Mouse (Mus musculus) lung, postnatal 10 days (tissue): ENCODE measurements around the gene Nxpe2.

ENCODE experiments used
- DNase-seq: peaks from one replicate; pipeline ENCODE4 v3.0.0; 2021

Gene Nxpe2

GRCm38 (mm10) chr9:48353148-48353698 is at the start of gene Nxpe2:
TSS of gene Nxpe2 (minus strand) at chr9:48353454.
- DNase-seq: peak; percentile 50

GRCm38 (mm10) chr9:48389983-48390382 is 36.7 kb upstream of the Nxpe2 start:
- DNase-seq: no peak

DNA sequence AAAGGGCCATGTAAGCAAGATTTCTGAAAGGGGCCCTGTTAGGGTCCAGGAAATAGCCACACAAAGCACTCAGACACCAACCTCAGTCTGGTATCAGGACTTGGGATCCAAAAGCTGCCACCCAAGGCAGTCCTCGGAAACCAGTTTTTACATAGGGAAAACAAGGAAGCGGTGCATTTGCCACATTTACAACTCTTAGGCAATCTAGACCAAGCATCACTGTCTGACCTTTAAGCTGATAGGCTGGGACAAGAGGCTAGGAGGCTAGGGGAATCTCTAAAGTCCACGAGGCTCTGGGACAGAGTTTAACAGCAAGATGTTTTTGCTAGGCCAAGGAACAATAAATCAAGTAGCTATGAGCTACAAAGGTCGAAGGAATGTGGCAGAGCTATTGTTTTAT is 35.2 kb upstream of the Nxpe2 start:
- DNase-seq: no peak

- no peak for DNase-seq
These were observed 21.1 kb upstream of the Nxpe2 start for GRCm38 (mm10) chr9:48374357-48374756.

- DNase-seq: no peak
These were observed 20.1 kb upstream of the Nxpe2 start for GRCm38 (mm10) chr9:48373232-48373878.

GRCm38 (mm10) chr9:48362743-48363142 is 9.5 kb upstream of the Nxpe2 start:
- DNase-seq: no peak

DNA sequence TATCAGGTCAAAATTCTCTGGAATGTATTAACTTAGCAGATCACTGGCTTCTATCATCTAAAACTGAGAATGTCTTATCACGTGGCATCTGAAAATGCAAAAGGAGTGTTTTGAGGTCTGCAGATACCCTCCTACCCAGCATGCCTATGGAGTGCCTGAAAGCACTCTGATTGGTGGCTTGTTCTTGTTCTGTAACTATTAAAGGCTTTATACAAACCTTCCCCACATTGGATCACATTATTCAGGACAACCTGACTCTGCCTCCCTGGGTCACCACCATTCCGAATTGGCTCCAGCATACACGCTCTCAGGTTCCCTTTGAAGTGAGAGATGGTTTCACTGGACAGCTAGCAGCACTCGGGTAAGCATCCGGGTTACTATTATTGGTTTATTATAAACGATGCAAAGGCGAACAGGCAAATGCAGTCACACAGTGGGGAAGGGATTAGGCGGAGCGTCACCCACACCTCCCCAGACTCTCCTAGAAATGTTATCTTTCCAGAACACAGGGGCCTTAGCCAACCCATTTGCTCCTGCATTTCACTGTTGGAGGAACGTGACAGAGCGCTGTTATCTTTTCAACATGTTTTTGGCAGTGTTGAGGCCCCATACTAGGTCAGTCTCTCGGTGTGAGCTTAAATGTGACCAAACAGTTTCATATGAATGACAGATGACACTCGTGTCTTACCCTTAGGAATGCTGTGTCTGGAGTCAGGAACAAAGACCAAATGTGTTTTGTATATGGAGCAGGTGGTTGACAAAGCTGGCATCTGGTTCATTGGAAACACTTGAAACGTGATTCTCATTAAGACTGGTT is 8.8 kb upstream of the Nxpe2 start:
- DNase-seq: no peak

GRCm38 (mm10) chr9:48360826-48361225 is 7.6 kb upstream of the Nxpe2 start:
- DNase-seq: no peak

DNA sequence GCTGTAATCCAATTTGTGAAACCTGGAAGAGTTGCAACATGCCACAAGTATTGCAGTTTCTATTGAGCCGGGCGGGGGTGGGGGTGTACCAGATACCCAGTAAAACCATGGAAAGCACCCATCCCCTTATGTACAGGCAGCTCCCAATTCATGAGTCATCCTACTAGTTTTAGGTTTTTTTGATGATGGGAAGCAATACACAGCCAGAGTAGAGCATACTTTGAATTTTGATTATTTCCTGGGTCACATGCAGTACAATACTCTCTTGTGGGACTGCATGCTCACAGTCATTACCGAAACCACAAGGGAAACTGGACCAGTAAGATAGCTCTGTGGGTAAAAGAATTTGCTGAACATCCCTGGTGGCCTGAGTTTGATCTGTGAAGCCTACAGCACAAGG is 3.8 kb upstream of the Nxpe2 start:
- DNase-seq: no peak

DNA sequence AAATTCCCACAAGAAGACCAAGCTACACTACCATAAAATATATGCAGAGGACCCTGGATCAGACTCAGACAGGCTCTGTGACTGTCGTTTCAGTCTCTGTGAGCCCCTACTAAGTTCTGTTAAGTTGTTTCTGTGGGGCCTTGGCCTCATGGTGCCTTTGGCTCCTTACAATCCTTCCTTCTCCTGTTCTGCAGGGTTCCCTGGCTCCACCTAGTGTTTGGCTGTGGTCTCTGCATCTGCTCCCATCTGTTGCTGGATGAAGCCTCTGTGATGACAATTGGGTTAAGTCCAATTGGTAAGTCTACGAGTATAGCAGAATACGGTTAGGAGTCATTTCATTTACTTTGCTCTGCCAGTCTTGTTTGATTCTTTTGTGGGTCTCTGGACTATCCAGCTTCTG is 1.5 kb upstream of the Nxpe2 start:
- peak; percentile 92 for DNase-seq

GRCm38 (mm10) chr9:48354122-48354521 is 868 bp upstream of the Nxpe2 start:
- no peak for DNase-seq

GRCm38 (mm10) chr9:48345866-48346265 is 7.4 kb downstream of the Nxpe2 start:
- DNase-seq: no peak

- no peak for DNase-seq
These were observed 7.8 kb downstream of the Nxpe2 start for GRCm38 (mm10) chr9:48345456-48345855.

- peak; percentile 9 for DNase-seq
These were observed 12.4 kb downstream of the Nxpe2 start for GRCm38 (mm10) chr9:48340708-48341380.

DNA sequence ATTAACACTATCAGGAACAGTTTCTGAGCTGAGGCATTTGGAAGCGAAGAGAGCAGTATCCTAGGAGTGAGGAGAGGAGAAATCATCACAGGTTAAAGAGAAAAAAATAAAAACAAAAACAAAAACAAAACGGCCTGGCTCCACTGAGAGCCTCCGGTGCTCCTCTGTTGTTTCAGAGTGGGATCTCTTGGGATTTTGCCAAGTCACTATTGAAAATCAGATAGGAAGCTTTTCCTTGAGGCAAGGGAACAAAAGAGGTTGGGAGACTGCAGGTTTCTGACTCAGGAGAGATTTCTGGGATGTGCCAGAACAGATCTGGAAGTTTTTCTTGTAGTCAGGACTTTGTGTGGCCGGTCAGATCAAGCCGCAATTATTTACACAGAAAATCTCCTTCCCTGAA is 13.7 kb downstream of the Nxpe2 start:
- DNase-seq: no peak

GRCm38 (mm10) chr9:48338783-48339455 is 14.3 kb downstream of the Nxpe2 start:
- no peak for DNase-seq

DNA sequence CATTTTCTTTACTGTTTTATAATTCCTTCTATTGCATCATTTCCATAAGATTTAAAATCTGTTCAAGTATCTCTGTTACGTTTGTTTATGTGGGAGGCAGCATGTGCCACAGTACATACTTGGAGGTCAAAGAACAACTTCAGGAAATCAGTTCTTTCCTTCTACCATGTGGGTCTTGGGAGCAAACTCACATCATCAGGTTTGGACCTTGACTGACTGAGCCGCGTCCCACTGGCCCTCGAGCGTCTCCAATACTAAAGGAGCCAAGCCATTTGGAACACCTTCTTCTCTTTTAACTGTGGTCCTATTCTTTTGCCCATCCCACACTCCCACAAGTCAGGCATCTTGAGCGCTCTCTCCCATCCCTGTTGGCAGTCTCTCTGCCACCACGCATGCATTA is 23.7 kb downstream of the Nxpe2 start:
- DNase-seq: no peak

DNA sequence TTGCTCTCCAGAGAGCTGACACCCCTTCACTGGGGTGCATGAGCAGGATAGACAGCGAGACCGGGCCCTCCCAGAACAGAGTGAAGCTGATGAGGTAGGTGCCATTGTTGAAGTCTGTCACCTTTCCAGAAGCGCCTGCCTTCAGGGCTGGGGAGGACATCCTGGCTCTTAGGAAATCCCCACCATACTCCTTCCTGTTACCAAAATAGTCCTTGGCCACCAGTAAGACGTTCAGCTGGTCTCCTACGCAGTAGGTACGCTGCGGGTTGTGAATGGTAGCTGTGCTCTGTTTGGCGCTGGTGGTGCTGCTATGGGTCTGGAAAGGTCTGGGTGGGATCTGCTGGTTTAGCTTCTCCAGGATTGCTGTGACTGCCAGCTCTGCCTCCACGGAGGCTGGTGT is 26.9 kb downstream of the Nxpe2 start:
- peak; percentile 18 for DNase-seq

DNA sequence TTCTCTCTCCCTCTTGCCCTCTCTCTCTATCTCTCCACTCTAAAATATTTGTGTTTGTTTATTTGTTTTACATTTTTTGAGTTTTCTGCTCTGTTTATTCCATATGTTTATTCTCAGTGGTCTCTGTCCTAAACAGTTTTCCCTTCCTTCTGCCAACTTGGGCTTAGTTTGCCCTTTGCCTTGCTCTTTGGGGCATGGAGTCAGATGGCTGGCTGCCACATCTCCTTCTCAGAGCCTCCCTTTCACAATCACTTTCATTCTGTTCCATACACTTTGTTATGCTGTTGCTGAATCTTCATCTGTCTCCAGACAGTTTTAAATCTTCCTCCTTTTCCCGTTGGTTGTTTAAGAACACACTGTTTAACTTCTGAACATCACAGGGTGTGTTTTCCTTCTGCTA is 37.4 kb downstream of the Nxpe2 start:
- peak; percentile 16 for DNase-seq

DNA sequence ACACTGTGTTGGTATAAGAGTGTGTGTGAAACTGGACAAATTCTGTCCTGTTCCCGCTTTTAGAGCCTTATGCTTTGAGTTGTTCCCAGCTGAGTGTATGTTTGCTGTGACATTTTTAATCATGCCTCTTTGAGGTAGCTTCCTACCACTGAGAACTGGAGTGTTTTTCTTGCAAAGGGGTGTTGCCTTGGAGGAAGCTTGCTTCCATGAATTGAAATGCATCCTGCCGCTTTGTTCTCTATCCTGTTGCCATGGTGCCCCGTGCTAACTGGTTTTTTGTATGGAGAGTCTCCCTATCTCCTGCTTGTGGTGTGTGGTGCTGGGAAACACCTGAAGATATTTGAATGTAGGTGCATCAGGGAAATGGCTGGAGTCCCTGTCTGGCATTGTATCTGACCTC is 39.1 kb downstream of the Nxpe2 start:
- DNase-seq: peak; percentile 69

GRCm38 (mm10) chr9:48311241-48311640 is 42.0 kb downstream of the Nxpe2 start:
- no peak for DNase-seq

GRCm38 (mm10) chr9:48303564-48303963 is 49.7 kb downstream of the Nxpe2 start:
- peak; percentile 40 for DNase-seq

DNA sequence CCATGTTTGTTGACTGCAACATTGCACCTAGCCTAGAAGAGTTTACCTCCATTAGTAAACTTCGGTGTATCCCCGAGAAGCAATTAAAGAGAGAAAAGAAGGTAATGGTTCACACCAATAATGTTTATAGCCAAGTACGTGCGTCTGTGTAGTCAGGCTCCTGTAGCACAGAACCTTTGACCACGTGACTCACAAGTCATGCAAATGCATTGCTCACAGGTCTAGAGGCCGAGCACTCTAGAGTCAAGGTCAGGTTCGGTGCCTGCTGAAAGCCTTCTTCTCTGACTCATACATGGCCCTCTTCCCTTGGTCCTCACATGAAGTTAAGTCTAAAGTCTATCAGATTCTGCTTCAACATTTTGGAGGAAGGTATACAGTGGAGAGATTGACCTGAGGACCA is 54.3 kb downstream of the Nxpe2 start:
- DNase-seq: no peak
